Mouse (Mus musculus) cerebral cortex, adult 2 months (tissue): ENCODE data around the gene Zfp523.

ENCODE experiments used
- WGBS: fragments of 180-500 bp; shearing (Covaris S2); methylation state at CpG from one replicate; pipeline ENCODE4 v1.1.7; 2018; 5-methylcytosine and 5-hydroxymethylcytosine counted together

Gene Zfp523

GRCm38 (mm10) chr17:28211921-28212341 is 35.0 kb downstream of the Zfp523 start:
- 76% methylated on average over 6 of the region's 6 CpGs for WGBS

GRCm38 (mm10) chr17:28212391-28212790 is 35.5 kb downstream of the Zfp523 start:
- WGBS: 74% methylated on average over 9 of the region's 9 CpGs

GRCm38 (mm10) chr17:28213236-28213635 is 36.3 kb downstream of the Zfp523 start:
- WGBS: 27% methylated on average over 4 of the region's 4 CpGs

GRCm38 (mm10) chr17:28216791-28217190 is 39.9 kb downstream of the Zfp523 start:
- WGBS: 91% methylated on average over 9 of the region's 9 CpGs

- WGBS: 35% methylated on average over 23 of the region's 23 CpGs
These were observed 41.1 kb downstream of the Zfp523 start for GRCm38 (mm10) chr17:28217721-28218649.

- WGBS: 97% methylated on average over 10 of the region's 10 CpGs
These were observed 45.5 kb downstream of the Zfp523 start for GRCm38 (mm10) chr17:28222463-28222862.

GRCm38 (mm10) chr17:28223561-28224391 is 46.8 kb downstream of the Zfp523 start:
- WGBS: 2% methylated on average over 46 of the region's 46 CpGs

- 83% methylated on average over 10 of the region's 10 CpGs for WGBS
These were observed 47.7 kb downstream of the Zfp523 start for GRCm38 (mm10) chr17:28224615-28225014.

GRCm38 (mm10) chr17:28226014-28226413 is 49.1 kb downstream of the Zfp523 start:
- 5% methylated on average over 21 of the region's 21 CpGs for WGBS

- WGBS: 90% methylated on average over 6 of the region's 6 CpGs
These were observed 53.6 kb downstream of the Zfp523 start for GRCm38 (mm10) chr17:28230486-28230885.

- 86% methylated on average over 18 of the region's 18 CpGs for WGBS
These were observed 54.3 kb downstream of the Zfp523 start for GRCm38 (mm10) chr17:28231026-28231736.

GRCm38 (mm10) chr17:28232475-28233060 is 55.6 kb downstream of the Zfp523 start, which contains the start of gene Ppard:
Gene Ppard (plus strand): TSS chr17:28232700.
- under 1% methylated on average over 38 of the region's 57 CpGs for WGBS

GRCm38 (mm10) chr17:28233091-28233731 is 56.3 kb downstream of the Zfp523 start:
- 5% methylated on average over 17 of the region's 17 CpGs for WGBS

GRCm38 (mm10) chr17:28234641-28235040 is 57.7 kb downstream of the Zfp523 start:
- WGBS: 69% methylated on average over 5 of the region's 5 CpGs

- 48% methylated on average over 7 of the region's 7 CpGs for WGBS
These were observed 59.2 kb downstream of the Zfp523 start for GRCm38 (mm10) chr17:28235982-28236635.

- WGBS: 67% methylated on average over 4 of the region's 4 CpGs
These were observed 59.7 kb downstream of the Zfp523 start for GRCm38 (mm10) chr17:28236636-28237015.

GRCm38 (mm10) chr17:28237362-28237761 is 60.4 kb downstream of the Zfp523 start:
- 61% methylated on average over 5 of the region's 5 CpGs for WGBS

GRCm38 (mm10) chr17:28237874-28238273 is 60.9 kb downstream of the Zfp523 start:
- 76% methylated on average over 6 of the region's 6 CpGs for WGBS

- WGBS: 93% methylated on average over 5 of the region's 5 CpGs
These were observed 63.9 kb downstream of the Zfp523 start for GRCm38 (mm10) chr17:28240846-28241245.

- WGBS: 92% methylated on average over 6 of the region's 6 CpGs
These were observed 65.4 kb downstream of the Zfp523 start for GRCm38 (mm10) chr17:28242296-28242695.
